Mouse (Mus musculus): ENCODE measurements at regions not wholly inside any gene's neighbourhood (a gene's known extent, or its start where the extent isn't known, plus 50 kb on each side); places are given as distances from the start of the nearest gene placed in this dataset.

GRCm38 (mm10) chr4:53915326-53915725 is 89.5 kb downstream of the Tmem38b start:
- DNase-seq (ENCODE audit: low spot score in 2 of 2), result no peak

GRCm38 (mm10) chr4:53919188-53919587 is 93.3 kb downstream of the Tmem38b start:
- peak in 1 of 2 experiments; percentile 57 for DNase-seq (ENCODE audit: low spot score in 2 of 2)

GRCm38 (mm10) chr4:53920587-53920986 is 94.7 kb downstream of the Tmem38b start:
- DNase-seq (ENCODE audit: low spot score in 2 of 2), result no peak

- DNase-seq (ENCODE audit: low spot score in 2 of 2), result no peak
Measured at GRCm38 (mm10) chr4:53931068-53931467, 105.2 kb downstream of the Tmem38b start.

GRCm38 (mm10) chr4:53931499-53931898 is 105.7 kb downstream of the Tmem38b start:
- DNase-seq (ENCODE audit: low spot score in 2 of 2), result peak; percentile 18 to 48

GRCm38 (mm10) chr4:53935306-53935705 is 109.5 kb downstream of the Tmem38b start:
- no peak for DNase-seq (ENCODE audit: low spot score in 2 of 2)

- no peak for DNase-seq (ENCODE audit: low spot score in 2 of 2)
Measured at GRCm38 (mm10) chr4:53948736-53949135, 122.9 kb downstream of the Tmem38b start.

GRCm38 (mm10) chr4:53949164-53949563 is 123.3 kb downstream of the Tmem38b start:
- no peak for DNase-seq (ENCODE audit: low spot score in 2 of 2)

GRCm38 (mm10) chr4:53950496-53950895 is 124.7 kb downstream of the Tmem38b start:
- no peak for DNase-seq (ENCODE audit: low spot score in 2 of 2)

- no peak for DNase-seq (ENCODE audit: low spot score in 2 of 2)
Measured at GRCm38 (mm10) chr4:53951003-53951733, 125.3 kb downstream of the Tmem38b start.

GRCm38 (mm10) chr4:53951734-53952109 is 125.9 kb downstream of the Tmem38b start:
- no peak for DNase-seq (ENCODE audit: low spot score in 2 of 2)

GRCm38 (mm10) chr4:53952288-53952687 is 126.4 kb downstream of the Tmem38b start:
- no peak for DNase-seq (ENCODE audit: low spot score in 2 of 2)

GRCm38 (mm10) chr4:53962458-53962857 is 136.6 kb downstream of the Tmem38b start:
- no peak for DNase-seq (ENCODE audit: low spot score in 2 of 2)

GRCm38 (mm10) chr4:53970461-53970860 is 144.6 kb downstream of the Tmem38b start:
- no peak for DNase-seq (ENCODE audit: low spot score in 2 of 2)

GRCm38 (mm10) chr4:53970960-53971359 is 145.1 kb downstream of the Tmem38b start:
- DNase-seq (ENCODE audit: low spot score in 2 of 2), result no peak

- no peak for DNase-seq (ENCODE audit: low spot score in 2 of 2)
Measured at GRCm38 (mm10) chr4:53976036-53976638, 150.3 kb downstream of the Tmem38b start.

- no peak for DNase-seq (ENCODE audit: low spot score in 2 of 2)
Measured at GRCm38 (mm10) chr4:53986519-53987301, 160.9 kb downstream of the Tmem38b start.

- DNase-seq (ENCODE audit: low spot score in 2 of 2), result no peak
Measured at GRCm38 (mm10) chr4:53987536-53987935, 161.7 kb downstream of the Tmem38b start.

GRCm38 (mm10) chr4:54021069-54021829 is 195.4 kb downstream of the Tmem38b start:
- DNase-seq (ENCODE audit: low spot score in 2 of 2), result no peak

- DNase-seq (ENCODE audit: low spot score in 2 of 2), result peak in 1 of 2 experiments; percentile 24
Measured at GRCm38 (mm10) chr4:54021861-54022385, 196.1 kb downstream of the Tmem38b start.

GRCm38 (mm10) chr4:54026919-54027318 is 201.1 kb downstream of the Tmem38b start:
- DNase-seq (ENCODE audit: low spot score in 2 of 2), result no peak

Measured in layer of hippocampus, adult 8-10 months (tissue).